Mouse (Mus musculus) gastrocnemius, adult 18-20 months (tissue): ENCODE data around the gene 4930590J08Rik. TPM values are rescaled to one million over a fixed set of nuclear protein-coding genes. Genes with fewer than 3 reads are reported as not detected.

ENCODE experiments used
- DNase-seq: peaks from one replicate; pipeline ENCODE4 v3.0.0; 2021; ENCODE audit warnings: low spot score
- total RNA-seq, 2 experiments: library from RNA; stranded (reverse); gene quantifications; 2 replicates each; pipeline ENCODE4 v1.2.3; 2021

Gene 4930590J08Rik
- total RNA-seq, 2 experiments from 2014 or later = 2.0 to 2.1 TPM

DNA sequence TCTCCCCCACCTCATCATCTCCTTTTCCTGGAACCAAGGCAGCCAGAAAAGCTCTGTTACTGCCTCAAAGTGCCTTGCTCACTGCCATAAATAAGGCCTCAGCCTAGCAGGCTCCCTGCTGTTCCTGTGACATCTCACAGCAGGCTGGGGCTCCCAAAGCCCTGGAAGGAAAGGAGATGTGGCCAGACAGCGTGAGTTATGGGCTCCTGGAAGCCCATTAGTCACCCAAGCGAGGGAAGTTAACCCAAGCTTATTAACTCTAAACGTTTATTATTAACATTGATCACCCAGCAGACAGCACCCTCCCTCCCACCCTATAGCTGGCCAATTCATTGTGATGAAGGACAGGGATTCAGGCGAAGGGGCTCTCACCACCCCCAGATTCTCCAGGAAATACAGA is 60.8 kb downstream of the 4930590J08Rik start:
- DNase-seq = no peak

DNA sequence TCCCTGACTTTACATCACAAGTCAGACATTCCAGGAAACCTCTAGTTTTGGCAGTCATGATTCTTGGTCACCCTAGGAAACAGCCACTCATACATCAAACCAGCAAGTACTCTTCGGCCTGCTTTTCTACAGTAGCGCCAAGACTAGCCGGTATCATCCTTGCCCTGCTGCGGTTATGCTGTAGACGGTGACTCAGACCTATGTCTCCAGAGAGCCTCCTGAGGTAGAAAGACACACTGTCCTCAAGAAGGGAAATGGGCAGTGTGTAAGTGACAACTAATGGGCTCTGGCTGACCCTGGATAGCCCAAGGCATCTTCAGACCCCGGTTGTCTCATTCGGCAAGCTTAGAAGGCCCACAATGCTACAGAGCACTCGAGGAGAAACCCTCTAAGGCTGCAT is 62.5 kb downstream of the 4930590J08Rik start:
- DNase-seq = no peak

DNA sequence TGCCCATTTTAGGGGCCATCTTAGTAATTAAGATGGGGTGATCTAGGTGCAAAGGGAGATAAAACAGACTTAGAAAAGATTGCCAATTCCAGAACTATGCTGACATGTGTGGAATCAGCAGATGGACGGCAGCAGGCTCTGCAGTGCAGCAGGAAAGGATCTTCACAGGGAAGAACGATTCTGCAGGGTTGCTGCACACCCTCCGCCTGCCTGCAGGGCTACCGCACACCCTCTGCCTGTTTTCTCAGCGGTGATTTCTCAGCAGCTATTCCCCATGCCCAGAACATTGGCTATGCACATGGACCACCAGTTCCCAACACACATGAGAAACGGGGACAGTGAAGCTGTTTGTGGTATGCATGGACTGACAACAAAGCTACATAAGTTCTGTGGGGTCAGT is 63.4 kb downstream of the 4930590J08Rik start:
- no peak for DNase-seq

DNA sequence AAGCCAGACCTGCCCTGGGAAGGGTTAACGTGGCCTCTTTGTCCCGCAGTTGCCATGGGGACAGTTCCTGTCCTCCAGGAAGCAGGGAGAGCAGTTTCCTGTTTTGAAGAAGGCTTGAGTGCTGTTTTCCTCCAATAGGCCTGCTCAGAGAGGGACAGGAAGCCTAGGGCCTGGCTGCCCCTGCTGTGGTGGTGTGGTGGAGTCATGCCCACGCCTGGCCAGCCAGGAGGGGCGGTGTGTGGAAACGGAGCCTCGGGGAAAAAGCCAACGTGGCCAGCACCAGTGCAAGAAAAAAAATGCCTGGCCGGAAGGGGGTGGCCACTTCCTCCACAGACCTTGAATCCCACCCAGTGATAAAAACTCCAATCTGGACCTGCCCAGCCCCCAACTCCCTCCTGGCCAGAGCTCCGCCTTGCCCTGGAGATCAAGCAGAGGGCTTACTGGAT is 69.6 kb downstream of the 4930590J08Rik start:
- DNase-seq = peak; percentile 46

DNA sequence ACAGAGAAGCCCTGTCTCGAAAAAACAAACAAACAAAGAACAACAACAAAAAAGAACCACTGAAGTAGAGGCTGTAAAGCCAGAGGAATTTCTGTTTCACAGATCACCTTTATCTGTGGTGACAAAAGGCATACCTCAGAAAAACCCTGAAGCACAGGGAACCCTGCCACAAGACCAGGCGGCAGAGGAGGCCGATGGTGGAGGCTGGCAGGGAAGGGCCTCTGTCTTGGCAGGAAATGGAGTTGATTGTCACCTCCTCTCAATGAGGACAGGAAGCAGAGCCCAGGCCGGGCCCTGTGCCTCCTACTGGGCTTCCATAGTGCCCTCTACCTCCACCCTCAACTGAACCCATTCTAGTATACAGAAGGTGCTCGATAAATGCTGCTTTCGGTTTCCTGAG is 71.4 kb downstream of the 4930590J08Rik start:
- no peak for DNase-seq

DNA sequence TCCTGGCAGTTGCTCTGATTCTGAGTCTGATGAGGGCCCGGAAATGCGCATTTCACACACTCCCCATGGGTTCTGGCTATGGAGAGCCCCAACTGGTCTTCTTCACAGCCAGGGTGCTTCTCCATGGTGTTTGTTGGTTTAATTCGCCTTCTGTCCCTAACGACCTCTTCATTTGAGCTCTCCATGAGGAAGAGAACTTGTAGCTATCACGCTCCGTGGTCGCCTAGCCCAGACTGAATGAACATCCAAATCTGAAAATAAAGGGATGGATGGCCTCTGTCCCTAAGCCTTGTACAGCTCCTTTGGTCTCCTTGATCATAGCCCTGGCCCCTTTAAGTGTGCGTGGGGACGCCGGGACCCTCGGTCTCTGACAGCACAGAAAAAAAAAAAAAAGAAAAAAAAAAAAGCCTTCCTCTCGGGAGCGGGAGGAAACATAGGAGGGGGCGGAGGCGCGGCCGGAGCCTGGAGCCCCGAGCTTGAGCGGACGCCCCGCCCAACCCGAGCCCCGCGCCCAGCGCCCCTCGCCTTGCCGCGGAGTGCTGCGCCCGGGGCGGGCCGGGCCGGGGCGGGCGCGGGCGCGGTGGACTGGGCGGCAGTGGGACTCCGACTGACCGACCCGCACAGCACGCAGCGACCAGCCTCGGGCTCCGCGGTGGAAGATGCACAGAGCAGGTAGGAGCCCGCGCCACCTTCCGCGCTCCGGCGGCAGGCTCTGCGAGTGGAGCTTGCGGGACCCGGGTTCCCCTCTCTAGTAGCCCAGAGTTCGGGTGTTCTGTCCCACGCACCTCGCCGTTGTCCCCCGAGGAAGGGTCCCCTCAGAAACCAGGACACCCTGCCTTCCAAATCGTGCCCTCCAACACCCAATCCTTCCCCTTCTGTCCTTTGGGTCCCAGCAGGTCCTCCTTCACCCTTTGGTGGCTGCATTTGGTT is 76.0 kb downstream of the 4930590J08Rik start, which contains the start of gene Fgd5:
Gene Fgd5 (plus strand): TSS at position 508 of the 930 bp plus-strand sequence.
- no peak for DNase-seq

DNA sequence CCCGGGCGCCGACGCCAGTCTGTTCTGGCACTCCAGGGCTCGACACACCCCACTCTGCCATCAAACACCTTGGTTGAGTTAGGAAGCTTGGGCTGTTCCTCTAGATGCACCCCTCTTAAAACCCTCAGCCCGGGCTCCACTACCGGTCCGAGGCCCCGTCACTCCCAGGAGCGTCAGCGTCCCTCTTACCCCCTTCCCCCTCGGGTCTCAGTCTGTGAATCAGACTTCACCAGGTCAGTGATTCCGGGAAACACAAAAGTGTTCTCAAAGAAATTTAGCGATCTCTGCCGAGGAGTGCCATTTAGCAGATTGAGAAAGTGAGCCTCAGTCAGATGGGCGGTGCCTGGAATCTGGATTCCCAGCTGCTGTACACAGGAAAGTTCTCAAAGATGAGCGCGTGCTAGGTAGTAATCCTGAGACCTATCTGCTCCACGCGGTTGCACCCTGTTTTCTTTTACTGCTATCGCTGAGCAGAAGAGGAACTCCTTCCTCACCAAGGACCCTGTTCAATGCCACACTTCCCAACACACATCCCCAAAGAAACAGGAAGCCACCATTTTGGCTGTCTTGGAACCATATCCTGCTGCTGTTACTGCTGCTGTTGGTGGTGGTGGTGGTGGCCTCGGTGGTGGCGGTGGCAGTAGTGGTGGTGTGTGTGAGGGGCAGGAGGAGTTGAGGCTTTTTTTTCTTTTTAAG is 76.8 kb downstream of the 4930590J08Rik start:
- DNase-seq = no peak

DNA sequence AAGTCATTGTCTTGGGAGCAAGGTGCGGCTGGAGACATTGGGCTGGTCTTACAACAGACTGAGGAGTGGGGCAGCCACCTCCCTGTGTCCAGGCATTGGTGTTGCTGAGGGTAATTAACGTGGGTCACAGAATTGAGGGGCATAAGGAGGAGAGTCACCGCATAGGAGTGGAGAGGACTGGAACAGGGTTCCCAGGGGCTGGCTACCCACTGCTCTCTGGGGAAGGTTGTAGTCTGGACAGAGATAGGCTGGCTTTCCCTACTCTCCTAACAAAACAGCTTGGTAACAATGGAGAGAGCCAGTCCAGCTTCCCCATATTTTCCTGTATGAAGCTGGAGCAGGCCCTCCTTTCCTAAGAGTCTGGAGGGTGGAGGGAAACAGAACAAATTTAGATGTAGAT is 77.4 kb downstream of the 4930590J08Rik start:
- no peak for DNase-seq

DNA sequence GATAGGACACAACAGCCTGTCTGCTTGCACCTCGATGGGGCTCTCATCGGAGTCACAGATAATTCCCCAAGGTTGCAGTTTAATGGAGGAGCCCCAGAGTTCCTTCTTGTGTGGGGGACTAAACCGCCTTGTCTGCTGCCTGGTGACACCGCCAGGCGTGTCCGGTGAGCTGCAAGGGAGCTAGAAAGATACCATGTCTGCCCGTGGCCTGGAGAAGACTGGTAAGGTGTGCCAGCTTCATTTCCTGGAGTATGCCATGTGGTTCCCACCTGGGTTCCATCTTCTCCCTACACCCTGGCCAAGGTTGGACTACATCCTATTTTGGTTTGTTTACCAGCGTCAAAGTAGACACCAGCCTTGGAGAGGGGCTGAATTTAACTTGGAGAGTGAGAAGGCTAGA is 87.5 kb downstream of the 4930590J08Rik start:
- no peak for DNase-seq

DNA sequence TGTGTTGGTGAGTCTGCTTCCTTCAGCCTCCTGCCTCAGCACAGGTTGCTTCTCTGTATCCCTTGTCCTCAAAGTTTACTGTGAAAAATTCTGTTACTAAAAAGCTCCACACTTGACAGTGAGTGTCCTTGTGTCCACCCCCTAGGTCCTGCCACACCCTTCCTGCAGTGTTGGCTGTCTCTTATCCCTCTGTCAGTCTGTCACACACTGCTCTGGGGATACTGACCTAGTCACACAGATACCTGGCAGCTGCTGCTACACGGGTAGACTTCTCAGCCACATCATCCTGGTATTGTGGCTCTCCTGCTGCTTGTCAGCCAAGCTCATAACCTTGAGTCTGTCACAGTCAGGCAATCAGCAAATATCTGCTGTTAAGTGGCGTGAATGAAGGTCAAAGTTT is 90.2 kb downstream of the 4930590J08Rik start:
- no peak for DNase-seq

DNA sequence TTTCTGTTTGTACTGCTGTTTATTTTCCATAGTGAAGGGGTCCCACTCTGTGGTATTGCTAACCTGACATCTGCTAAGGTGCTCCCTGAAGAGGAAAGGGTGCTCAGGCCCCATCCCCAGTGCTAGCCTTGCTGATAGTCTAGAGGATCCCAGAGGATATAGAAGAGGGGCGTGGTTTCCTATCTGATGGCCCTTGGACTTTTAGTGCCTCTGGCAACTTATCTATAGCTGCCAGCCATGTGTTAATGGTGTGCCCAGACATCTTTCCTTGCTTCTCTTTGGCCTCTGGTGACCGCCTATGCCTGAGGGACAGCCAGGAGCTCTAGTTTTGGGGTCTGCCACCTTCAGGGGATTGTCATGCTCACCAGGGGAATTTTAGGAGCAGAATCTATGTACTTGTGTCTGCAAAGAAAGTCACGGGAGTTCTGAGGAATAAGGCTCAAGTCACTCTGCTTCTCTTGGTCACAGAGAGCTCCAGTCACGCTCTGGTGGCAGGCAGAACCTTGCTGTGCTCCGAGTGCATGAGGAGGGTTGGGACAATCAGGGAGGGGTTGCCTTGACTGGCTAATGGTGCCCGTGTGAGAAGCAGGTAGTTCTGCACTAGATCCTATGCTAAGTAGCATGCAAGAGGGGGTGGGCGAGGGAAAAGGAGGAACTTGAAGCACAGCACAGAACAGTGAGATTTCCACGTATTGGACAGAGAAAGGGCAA is 91.3 kb downstream of the 4930590J08Rik start:
- no peak for DNase-seq

DNA sequence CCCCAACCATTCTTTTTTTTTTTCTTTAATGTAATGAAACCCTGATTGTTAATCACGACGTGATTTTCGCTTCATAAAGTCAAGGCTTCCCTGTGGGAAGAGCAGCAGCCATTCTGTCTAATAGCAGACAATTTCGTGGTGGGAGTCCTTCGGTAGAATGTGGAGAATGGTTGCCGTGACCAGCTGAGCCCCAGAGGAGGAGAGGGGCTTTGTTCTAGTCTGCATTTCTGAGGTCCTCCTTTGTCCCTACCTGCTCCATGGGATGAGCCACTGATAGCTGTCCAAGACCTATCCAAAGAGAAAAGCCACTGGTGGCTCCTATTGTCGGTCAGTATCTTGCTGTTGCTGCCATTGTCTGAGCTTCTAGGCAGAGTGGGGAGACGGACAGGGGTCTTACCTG is 93.5 kb downstream of the 4930590J08Rik start:
- no peak for DNase-seq

Other genes with a start within 250 kb of the 4930590J08Rik start
- gene Slc6a6, start 218.8 kb upstream of the 4930590J08Rik start, total RNA-seq = 10 to 100 TPM; 51.2 to 80.6 TPM
- 1 to 10 TPM; 2.6 to 3.0 TPM for gene Grip2, start 75.6 kb upstream of the 4930590J08Rik start, total RNA-seq
- 10 to 100 TPM in 1 of 2 experiments, 1 to 10 TPM in 1; 8.1 to 10.2 TPM for gene Ccdc174, start 24.8 kb upstream of the 4930590J08Rik start, total RNA-seq
- 10 to 100 TPM in 1 of 2 experiments, 1 to 10 TPM in 1; 7.7 to 10.6 TPM for gene Fgd5, start 76.1 kb downstream of the 4930590J08Rik start, total RNA-seq
- 10 to 100 TPM; 19.5 to 21.3 TPM for gene Nr2c2, start 188.6 kb downstream of the 4930590J08Rik start, total RNA-seq